Mouse (Mus musculus): ENCODE data around the gene Rnf181.

DNA sequence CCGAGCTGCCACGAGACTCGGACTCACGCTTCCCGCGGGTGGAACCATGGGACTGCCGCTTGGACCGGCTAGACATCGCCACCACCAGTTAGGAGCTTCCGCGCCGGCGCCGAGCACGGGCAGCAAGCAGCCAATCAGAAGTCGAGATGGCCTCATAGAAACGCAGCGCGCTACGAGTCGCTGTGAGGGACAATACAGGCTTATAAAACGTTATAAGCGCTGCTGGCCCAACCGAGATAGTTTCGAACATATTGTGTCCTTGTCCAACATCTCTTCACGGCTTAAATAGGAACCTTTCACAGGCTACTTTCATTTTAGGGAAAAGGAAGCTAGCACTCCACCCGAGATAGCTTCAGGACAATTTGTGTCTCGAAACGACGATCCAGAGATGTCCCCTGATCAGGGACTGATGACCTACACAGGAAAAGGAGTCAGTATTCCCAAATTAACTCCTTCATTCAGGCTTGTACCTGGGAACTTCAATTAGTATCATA is 21.6 kb downstream of the Rnf181 start, which contains the start of gene Usp39:
- TF ChIP-seq POLR2A (IDR thresholded peaks at IDR 0.05; ENCODE audit: borderline replicate concordance, control insufficient read depth, low read depth, low read length) (peak; percentile 97), CTCF (IDR thresholded peaks at IDR 0.05; ENCODE audit: control insufficient read depth, insufficient read depth, low read length) (no peak)
